Mouse (Mus musculus) heart, adult 2 months (tissue): Measurements from ENCODE around the gene Slc35d3.

Experiments used
- CTCF ChIP-seq: fragments of 200-600 bp; IDR thresholded peaks from 2 replicates; pipeline ENCODE4 v1.8.1; 2022; ENCODE audit warnings: antibody characterized with exemption, mild to moderate bottlenecking, moderate library complexity
- EP300 ChIP-seq: fragments of 200-500 bp; IDR thresholded peaks from 2 replicates; pipeline ENCODE4 v1.6.1; 2011; ENCODE audit warnings: low read depth, low read length, control low read depth; ENCODE audit not compliant: insufficient read depth
- POLR2A ChIP-seq: fragments of 200-500 bp; IDR thresholded peaks from 2 replicates; pipeline ENCODE4 v1.6.1; 2011; ENCODE audit warnings: mild to moderate bottlenecking, low read depth, low read length, control low read depth; ENCODE audit not compliant: insufficient read depth

DNA sequence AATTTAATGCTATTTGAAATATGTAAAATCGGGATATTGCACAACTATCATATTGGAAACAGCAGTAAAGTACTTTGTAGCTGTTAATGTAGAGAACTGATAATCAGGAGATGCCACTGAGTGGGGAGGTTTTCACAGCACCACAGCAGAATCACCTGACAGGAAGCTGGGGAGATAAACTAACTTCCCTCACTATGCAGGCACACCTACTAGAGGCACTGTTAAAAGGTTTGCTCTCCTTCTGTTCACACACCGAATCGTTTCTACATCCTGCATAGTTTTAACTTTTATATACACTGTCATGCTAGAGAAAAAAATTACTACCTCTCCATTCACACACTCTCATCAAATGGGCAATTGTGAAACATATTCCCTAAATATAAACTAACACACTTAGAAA, 35.0 kb upstream of the Slc35d3 start:
- no peak for TF ChIP-seq POLR2A
- no peak for TF ChIP-seq CTCF
- no peak for TF ChIP-seq EP300
